Mouse (Mus musculus) heart, adult 2 months (tissue): ENCODE results near the gene Gadd45gip1. TPM values are rescaled to one million over a fixed set of nuclear protein-coding genes. Genes with fewer than 3 reads are reported as not detected.

Experiments used
- DNase-seq, 2 experiments: peaks; one replicate each; pipeline ENCODE4 v3.0.0; 2021
- H3K27ac ChIP-seq: fragments of 200-600 bp; 2 replicates; pipeline ENCODE4 v1.8.1; 2022
- H3K27me3 ChIP-seq: fragments of 200-500 bp; 2 replicates; pipeline ENCODE4 v1.6.1; 2012; ENCODE audit warnings: mild to moderate bottlenecking, low read length, inconsistent platforms, mixed read lengths; ENCODE audit not compliant: control insufficient read depth, insufficient read depth
- H3K36me3 ChIP-seq: fragments of 200-500 bp; 2 replicates; pipeline ENCODE4 v1.6.1; 2012; ENCODE audit warnings: low read length, inconsistent platforms; ENCODE audit not compliant: control insufficient read depth, insufficient read depth
- H3K4me1 ChIP-seq: fragments of 200-500 bp; 2 replicates; pipeline ENCODE4 v1.6.1; 2011; ENCODE audit warnings: low read length; ENCODE audit not compliant: control insufficient read depth, insufficient read depth
- H3K4me3 ChIP-seq: fragments of 200-600 bp; 2 replicates; pipeline ENCODE4 v1.8.1; 2022
- H3K79me2 ChIP-seq: fragments of 200-500 bp; replicated peaks from 2 replicates; pipeline ENCODE4 v1.6.1; 2012; ENCODE audit warnings: mild to moderate bottlenecking, inconsistent platforms, low read length, moderate library complexity, mixed read lengths; ENCODE audit not compliant: control insufficient read depth, insufficient read depth
- H3K9ac ChIP-seq: fragments of 200-500 bp; 2 replicates; pipeline ENCODE4 v1.6.1; 2012; ENCODE audit warnings: low read depth, mild to moderate bottlenecking, control low read depth, inconsistent platforms, low read length, mixed read lengths
- CTCF ChIP-seq: fragments of 200-600 bp; IDR thresholded peaks from 2 replicates; pipeline ENCODE4 v1.8.1; 2022; ENCODE audit warnings: antibody characterized with exemption, mild to moderate bottlenecking, moderate library complexity
- EP300 ChIP-seq: fragments of 200-500 bp; IDR thresholded peaks from 2 replicates; pipeline ENCODE4 v1.6.1; 2011; ENCODE audit warnings: low read depth, low read length, control low read depth; ENCODE audit not compliant: insufficient read depth
- POLR2A ChIP-seq: fragments of 200-500 bp; IDR thresholded peaks from 2 replicates; pipeline ENCODE4 v1.6.1; 2011; ENCODE audit warnings: mild to moderate bottlenecking, low read depth, low read length, control low read depth; ENCODE audit not compliant: insufficient read depth
- WGBS: fragments of 180-500 bp; shearing (Covaris S2); methylation state at CpG from one replicate; pipeline ENCODE4 v1.1.7; 2018; 5-methylcytosine and 5-hydroxymethylcytosine counted together
- intact Hi-C: fragments of 180-260 bp; cut with DNase I; formaldehyde crosslinking; loops from one replicate; pipeline ENCODE4 v1.15.1; 2025
- polyA plus RNA-seq: library from polyadenylated mRNA; depleted of rRNA; stranded (reverse); fragments of >200 nt; gene quantifications from 2 replicates; pipeline ENCODE4 v1.2.3, GENCODE M21; 2012
- total RNA-seq, 2 experiments: library from RNA; stranded (reverse); gene quantifications; 2 replicates each; pipeline ENCODE4 v1.2.3; 2021

Gadd45gip1 gene
- total and polyA plus RNA-seq, 3 experiments, result 21.2 to 29.7 (median 27.4) TPM

- Histone ChIP-seq H3K27ac (no peak overlapping the region), H3K36me3 (peaks cover 5% of the 10 kb centered on the region; the same call in 1 of the 2 replicates), H3K4me3 (no peak overlapping the region), H3K27me3 (no peaks in the 10 kb centered on the region), H3K79me2 (no peaks in the 10 kb centered on the region), H3K9ac (no peak overlapping the region), H3K4me1 (no peaks in the 10 kb centered on the region; the same call in 1 of the 2 replicates)
- WGBS, result 59% methylated on average over 8 of the region's 8 CpGs
- TF ChIP-seq EP300 (no peak), CTCF (no peak), POLR2A (no peak)
- DNase-seq, result no peak
- intact Hi-C loops, result no loop called here
These were observed 6.0 kb downstream of the Gadd45gip1 start for GRCm38 (mm10) chr8:84837149-84837911.

DNA sequence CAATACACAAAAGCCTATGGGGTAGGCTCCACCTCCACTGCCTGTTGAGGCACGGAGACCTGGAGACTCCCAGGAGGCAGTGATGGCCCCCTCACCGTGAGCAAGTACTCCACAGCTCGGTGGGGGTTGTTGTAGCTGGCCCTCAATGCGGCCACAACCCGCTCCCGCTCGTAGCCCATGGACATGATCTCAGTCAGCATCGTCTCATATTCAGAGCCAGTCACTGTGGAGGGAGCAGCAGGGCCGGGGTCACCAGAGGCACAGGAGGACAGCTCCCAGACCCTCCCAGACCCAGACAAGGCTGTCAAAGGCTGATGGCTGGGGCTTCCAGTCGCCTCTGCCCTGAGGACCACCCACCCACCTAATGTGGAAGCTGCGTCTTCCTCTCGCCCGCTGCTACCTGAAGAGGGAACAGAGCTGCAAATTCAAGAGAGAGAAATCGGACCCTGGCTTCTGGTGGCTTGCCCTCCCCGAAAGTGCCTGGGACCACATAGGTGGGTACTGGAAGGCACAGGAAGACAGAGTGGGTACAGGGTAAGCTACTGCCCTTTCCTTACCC, 6.7 kb downstream of the Gadd45gip1 start:
- intact Hi-C loops, result no loop called here
- Histone ChIP-seq H3K4me3 (no peak overlapping the region), H3K4me1 (no peaks in the 10 kb centered on the region; the same call in 1 of the 2 replicates), H3K27ac (no peak overlapping the region), H3K9ac (no peak overlapping the region), H3K36me3 (peaks cover 3% of the 10 kb centered on the region; the same call in 1 of the 2 replicates), H3K79me2 (no peaks in the 10 kb centered on the region), H3K27me3 (no peaks in the 10 kb centered on the region)
- 89% methylated on average over 15 of the region's 15 CpGs for WGBS
- DNase-seq, result no peak
- TF ChIP-seq EP300 (no peak), POLR2A (no peak), CTCF (no peak)

DNA sequence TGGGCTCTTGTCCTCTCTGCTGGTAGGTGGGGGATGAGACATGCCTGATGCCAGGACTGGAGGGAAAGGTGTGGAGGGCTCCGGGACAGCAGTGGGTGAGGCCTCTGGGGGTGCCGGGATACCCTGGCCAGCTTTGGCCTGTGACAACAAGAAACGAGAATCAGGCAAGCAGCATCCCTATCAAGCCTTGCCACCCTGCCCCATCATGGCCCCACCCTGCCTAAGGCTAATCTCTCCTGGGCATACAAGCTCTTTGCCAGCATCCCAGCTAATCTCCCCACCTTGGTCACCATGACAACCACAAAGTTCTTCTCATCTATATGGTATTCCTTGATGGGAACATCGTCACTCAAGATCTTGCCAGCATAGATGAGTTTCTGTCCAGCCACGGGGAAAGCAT, 7.2 kb downstream of the Gadd45gip1 start:
- Histone ChIP-seq H3K27ac (no peak overlapping the region), H3K9ac (no peak overlapping the region), H3K27me3 (no peaks in the 10 kb centered on the region), H3K4me1 (no peaks in the 10 kb centered on the region), H3K4me3 (no peak overlapping the region), H3K36me3 (peaks cover 3% of the 10 kb centered on the region; the same call in 1 of the 2 replicates), H3K79me2 (no peaks in the 10 kb centered on the region)
- no peak for TF ChIP-seq POLR2A
- TF ChIP-seq EP300, result no peak
- TF ChIP-seq CTCF, result no peak
- WGBS, result 85% methylated on average over 5 of the region's 5 CpGs
- intact Hi-C loops, result no loop called here
- no peak for DNase-seq

DNA sequence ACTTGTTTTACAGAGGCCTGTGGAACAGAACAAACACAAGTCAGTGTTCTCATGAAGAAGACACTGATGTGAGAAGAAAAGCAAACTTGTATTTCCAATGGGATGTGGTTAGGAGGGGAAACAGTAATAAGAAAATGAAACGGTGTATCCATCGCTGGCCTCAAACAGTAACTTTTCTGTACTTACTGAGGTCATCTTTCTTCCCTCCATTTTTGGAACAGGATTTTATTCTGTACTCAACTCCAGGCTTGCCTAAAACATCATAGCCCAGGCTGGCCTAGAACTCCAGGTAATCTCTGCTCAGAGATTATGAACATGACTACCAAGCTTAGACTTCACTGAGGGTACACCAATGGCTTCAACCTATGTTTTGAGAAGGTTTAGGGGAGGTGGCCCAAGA, 8.1 kb downstream of the Gadd45gip1 start:
- no peak for TF ChIP-seq EP300
- no peak for TF ChIP-seq CTCF
- no peak for TF ChIP-seq POLR2A
- no peak for DNase-seq
- H3K79me2 ChIP-seq, result no peaks in the 10 kb centered on the region
- intact Hi-C loops, result no loop called here
- WGBS, result 75% methylated on average over 2 of the region's 2 CpGs
- H3K9ac ChIP-seq, result no peak overlapping the region
- H3K4me3 ChIP-seq, result peak overlapping the region; percentile 64
- no peaks in the 10 kb centered on the region for H3K4me1 ChIP-seq
- no peak overlapping the region for H3K27ac ChIP-seq
- H3K36me3 ChIP-seq, result peaks cover 9% of the 10 kb centered on the region
- H3K27me3 ChIP-seq, result no peaks in the 10 kb centered on the region

GRCm38 (mm10) chr8:84839875-84840247, 8.5 kb downstream of the Gadd45gip1 start:
- intact Hi-C loops, result no loop called here
- H3K4me3 ChIP-seq, result peak overlapping the region; percentile 64
- no peak for DNase-seq
- no peaks in the 10 kb centered on the region for H3K27me3 ChIP-seq
- H3K4me1 ChIP-seq, result peaks cover 3% of the 10 kb centered on the region
- TF ChIP-seq POLR2A, result no peak
- TF ChIP-seq CTCF, result no peak
- no peak for TF ChIP-seq EP300
- WGBS, result under 1% methylated on average over 7 of the region's 7 CpGs
- no peaks in the 10 kb centered on the region for H3K79me2 ChIP-seq
- H3K27ac ChIP-seq, result peak overlapping the region; percentile 79
- peaks cover 12% of the 10 kb centered on the region for H3K36me3 ChIP-seq
- H3K9ac ChIP-seq, result peak overlapping the region; percentile 74
